Mouse (Mus musculus) spleen, postnatal 36 days (tissue): ENCODE data around the gene Hoxd8.

ENCODE experiments used
- DNase-seq, 2 experiments: peaks; one replicate each; pipeline ENCODE4 v3.0.0; 2022; ENCODE audit warnings: low spot score in 2 of 2, mixed read lengths in 1 of 2

Gene Hoxd8

DNA sequence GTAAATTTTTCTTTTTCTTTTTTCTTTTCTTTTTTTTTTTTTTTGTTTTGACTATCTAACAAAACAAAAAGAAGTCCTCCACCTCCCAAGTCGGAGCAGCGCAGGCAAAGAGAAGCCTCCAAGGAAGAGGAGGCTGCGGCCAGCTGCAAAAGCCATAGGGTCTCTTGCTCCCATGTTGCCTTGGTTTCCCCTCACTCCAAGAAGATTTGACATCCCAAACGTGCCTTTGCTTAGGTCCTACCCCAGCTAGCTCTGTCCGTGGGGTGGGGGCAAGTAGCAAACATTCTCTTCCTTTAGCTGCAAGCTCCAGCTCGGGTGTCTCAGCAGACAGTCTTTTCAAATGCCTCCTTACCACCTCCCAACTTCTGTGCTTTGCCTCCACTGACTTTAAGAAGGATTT, 29.4 kb downstream of the Hoxd8 start:
- DNase-seq, result no peak

DNA sequence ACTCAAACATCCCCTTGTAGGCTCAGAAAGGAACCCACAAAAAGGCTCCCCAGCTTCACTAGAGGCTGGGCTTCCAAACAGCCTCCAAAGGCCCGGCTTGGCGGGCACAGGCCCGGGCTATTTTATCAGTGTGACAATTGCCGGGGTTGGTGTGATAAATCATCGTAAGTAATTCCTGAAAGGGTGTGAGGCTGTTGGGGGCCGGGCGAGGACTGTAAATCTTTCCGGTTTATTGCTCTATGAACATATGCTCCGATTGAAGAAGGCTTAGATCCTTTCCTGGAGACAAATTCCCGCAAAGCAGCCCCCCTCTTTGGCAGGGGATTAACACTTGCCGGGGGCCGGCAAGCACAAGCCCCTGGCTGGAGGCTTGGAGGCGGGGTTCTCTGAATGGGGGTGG, 30.0 kb downstream of the Hoxd8 start:
- no peak for DNase-seq

DNA sequence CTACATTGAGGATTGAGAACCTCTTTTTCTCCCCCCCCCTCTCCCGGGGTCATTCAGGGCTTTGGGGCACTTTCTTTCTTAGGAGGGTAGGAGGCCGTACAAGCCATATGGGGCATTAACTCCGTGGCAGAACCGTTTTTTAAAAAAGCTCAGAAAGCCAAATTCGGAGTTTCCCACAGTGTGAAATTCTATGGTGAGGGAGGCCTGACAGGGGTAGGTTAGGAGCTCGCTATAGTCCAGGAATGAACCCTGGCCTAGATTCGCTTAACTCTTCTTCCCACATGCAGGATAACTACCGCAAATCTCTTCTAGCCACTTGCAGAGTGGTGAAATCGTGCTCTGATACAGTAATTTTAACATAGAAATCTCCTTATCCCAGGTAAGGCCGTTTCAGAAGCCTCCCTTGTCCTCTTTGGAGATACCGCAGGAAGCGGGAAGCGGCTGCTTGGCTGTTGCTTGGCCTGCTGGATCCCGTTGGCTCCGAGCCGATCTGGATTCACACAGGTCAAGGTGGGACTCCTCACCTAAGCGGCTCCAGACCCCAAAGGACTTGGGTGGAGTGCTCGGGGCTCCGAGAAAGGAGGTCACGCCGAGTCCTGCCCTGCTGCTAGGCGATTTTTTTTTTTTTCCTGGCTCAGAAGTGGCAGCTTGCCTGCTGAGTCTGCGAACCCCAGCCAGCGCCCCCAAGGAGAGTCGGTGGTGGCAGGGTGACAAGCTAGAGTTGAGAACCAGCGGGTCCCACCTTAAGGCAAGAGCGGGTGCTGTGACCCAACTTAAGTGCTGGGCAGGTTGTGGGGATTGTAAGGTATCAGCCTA, 30.8 kb downstream of the Hoxd8 start:
- no peak for DNase-seq

DNA sequence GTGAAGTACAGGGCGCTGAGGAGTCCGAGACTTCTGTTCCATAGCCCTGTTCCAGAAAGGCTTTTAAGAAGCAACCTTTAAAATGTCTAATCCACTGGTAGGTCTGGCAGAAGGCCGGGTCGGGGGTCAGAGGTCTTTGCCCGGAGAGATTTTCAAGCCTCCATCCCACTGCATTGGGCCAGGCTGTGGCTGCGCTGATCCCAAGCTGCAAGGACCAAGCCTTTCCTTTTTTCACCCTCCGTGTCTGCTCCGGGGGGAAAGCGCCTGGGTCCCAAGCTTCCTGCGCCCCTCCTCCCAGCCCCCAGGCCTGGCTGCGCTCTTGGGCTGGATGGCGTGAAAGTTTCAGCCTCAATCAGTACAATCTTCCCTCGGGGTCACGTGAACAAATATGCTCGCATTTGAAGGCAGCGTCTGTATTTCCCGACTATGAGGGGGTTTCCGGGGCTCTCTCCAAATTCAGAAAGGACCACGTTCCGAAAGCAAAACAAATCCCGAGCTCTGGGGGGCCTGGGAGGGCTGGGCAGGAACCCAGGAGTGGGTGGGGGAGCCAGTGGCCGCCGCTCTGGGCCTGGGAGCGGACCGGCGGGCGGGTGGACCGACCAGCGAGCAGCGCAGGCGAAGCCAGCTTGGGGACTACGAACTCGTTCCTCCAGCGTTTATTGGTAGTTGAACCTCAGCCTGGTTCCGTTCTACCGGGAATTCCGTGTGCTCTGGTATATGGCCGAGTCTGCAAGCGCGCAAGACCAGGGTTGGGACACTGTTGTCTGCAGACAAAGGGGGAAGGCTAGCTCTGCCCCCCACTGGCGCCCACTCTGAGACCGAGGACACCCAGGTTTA, 31.7 kb downstream of the Hoxd8 start:
- no peak for DNase-seq

DNA sequence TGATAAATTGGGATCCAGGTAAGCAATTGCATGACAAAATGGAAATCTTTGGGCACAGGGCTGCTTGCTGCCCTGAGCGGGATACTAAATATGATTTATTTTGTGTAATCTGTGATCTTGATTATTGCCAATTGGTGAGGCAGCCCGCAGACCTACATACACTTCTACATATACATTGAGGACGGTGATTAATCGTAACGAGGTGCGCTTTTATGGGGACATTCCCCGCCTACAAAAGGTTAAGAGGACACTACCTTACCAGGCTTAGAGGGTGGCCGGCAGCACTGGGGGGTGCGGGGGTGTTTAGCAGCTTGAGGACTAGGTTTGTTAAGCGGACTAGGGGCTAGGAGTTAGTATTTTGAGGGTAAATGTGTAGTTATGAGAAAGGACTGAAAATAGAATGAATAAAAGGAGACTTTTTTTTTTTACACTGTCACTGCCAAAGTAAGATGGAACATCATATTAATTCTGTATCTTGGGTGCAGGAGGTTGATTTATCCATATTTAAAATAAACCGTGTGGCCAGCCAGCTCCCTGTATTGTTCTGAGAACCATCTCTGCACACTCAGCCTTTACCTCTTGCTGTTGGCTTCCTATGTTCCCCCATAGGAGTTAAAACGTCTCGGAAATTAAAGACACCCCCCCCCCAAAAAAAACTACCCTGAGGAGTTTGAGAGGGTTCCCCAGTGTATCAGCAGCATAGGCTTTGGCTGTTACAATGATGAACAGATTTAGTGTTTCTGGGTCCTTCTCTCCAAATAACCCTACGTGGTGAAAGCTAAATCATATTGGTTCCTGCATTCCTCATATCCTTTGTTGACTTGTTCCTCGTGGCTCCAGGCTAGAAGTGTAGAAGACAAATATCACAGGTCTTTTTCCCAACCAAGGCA, 32.5 kb downstream of the Hoxd8 start:
- no peak for DNase-seq

DNA sequence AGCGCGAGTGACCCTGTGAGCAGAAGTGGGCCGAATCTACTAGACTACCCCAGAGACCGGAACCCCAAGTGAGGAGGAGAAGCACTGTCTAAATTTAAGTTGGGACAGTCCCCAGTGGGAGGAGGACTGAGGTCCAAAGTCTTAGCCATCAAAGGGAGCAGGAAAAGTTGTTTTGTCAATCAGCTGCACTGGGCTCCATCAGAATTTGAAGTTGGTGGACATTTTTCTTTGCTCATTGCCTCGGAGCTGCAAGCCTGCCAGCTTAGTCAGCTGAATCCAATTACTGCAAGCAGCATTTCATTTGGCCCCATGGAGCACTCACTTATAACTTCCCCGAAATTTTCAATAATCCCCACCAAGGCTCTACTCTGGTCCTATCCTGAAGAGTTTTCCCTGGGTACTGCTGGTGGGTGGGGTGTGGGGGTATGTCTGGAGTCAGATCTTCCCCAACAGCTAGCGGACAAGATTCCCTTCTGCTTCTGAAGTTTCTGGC, 33.2 kb downstream of the Hoxd8 start:
- no peak for DNase-seq

DNA sequence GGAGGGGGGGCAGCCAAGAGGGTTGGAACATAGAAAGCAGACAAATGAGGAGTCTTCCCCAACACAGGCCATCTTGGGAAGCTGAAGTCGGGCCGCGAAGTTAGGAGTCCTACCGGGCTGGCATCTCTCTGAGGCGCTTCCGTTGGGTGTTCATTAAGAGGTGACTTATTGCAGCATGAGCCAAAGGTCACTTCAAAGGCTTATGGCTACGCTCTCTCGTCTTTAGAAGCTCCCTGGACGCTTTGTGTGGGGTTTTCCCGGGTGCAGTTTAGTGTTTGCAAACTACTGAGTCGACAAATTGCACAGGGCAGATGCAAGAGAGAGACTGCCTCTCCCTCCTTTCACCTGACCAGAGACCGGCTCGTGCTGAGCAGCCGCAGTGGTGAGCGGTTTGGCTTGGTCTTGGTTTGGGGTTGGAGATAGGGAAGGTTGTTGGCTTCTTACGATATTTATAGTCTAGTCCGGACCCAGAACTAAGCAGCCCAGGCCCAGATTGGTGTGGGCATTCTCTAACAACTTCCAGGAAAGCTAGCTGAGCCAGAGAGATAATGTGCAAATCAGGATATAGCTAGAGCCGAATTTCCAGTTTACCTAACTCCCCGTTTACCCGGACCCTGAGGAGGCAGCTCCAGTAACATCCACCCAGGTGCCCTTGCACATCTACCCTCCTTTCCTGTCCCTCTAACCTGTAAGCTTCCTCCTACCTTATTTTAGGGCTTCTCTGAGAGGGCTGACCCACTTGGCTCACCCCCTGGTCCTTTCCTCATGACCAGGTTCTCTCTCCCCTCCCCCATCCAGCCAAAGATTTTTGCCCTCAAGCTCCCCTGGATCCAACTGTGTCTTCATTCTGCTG, 34.4 kb downstream of the Hoxd8 start:
- no peak for DNase-seq

DNA sequence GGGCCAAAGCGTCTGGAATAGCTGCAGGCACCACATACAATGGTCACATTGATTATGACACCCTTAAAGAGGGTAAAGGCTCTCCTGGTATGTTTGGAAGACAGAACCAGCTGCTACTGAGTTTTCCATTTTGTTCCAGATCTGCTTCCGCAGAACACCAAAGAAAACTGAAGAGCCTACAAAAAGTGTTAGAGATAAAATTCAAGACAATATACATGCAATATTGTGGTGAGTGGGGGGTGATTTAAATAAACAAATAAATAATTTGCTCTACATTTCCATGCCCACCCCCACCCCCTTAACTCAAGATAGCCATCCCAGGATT, 35.0 kb downstream of the Hoxd8 start:
- DNase-seq, result no peak

DNA sequence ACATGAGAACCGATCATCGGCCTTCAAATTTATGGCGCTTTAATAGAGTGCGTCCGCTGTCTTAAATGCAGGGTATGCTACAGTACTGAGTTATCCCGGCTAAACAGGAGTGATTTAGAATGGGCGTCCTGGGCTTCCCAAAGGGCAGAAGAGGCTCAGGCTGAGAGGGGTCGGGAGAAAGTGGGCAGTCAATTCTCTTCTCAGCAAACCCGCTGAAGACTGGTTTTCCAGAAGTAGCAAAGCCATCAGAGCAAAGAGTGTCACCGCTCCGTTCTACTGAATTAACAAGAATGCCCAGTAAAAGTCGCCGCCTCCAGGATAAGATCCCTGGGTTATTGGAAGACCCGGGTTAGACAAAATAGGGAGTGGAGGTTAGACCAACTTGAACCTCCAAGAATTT, 35.5 kb downstream of the Hoxd8 start:
- DNase-seq, result no peak

DNA sequence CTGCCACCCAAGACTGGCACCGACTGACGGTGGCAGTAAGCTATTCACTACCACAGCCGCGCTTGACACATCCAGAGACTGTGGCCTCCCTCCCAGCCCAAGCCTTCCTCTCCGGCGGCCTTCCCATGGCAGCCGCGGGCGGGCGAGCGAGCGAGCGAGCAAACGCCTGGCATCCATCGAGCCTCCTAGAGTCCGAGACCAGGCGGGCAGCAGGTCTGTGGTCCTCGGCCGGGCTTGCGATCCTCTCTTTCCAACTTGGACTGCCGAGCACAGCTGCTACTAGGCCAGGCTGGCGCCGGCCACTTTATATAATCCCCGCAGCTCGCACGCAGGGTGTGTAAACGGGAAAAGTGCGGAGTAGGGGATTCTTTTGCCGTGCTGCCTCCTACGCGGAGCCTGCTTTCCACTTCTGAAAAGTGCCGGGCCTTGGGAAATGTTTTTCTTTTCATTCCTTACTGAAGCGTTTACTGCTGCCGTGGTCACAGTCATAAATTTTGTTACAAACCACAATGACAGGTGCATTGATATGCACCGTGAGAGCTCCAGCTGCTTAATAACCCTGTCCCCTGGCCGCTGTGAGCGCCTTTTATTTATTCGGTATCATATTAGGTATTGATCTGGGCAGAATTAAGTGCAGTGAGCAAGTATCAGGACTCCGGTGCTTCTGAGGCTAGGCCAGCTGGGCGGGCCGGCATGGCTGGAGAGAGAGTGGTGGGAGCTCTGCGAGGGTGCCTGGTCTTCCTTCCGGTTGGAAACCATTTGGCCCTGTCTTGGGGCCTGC, 36.1 kb downstream of the Hoxd8 start:
- DNase-seq, result no peak

DNA sequence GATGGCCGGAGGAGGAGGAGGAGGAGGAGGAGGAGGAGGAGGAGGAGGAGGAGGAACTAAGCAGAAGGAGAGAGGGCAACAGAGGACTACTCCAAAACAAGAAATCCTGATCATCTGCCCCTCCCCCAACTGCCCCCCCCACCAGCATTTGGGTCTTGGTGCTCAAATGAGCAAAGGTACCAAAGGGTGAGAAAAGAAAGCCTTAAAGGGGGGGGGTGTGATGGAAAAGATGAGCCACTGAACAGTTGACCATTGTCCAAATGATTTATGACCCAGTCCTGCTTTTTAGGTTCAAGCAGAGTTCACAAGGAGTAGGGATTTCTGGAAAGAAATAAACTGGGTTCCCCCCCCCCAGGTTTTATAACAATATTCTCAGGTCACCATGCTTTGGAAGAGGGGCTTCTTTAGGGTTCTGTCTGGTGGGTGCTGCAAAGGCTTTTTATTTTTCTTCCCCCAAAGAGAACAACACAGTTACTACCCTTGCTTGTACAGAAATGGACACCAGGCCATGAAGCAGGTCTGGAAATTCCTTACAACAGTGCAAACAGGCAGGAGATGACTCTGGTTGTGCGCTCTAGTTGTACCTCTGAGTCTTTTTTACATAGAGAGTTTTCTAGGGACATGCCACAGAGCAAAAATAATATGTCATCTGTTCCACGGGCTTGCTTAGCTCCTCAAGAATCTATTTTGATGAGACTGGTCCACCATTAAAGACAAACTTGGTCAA, 37.0 kb downstream of the Hoxd8 start:
- no peak for DNase-seq

DNA sequence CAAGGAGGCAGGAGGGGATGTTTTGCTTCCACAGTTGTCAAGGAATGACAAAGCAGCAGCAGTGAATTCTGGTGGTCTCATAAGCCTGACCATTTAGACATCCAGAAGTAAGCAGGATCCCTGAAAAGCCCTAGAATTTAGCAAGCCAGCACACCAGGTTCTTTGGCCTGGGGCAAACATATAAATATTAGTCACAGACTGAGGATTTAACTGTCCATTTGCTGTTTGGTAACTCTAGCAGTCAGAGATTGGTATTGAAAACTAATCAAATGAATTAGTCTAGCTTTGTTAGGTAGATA, 37.5 kb downstream of the Hoxd8 start:
- DNase-seq, result no peak

DNA sequence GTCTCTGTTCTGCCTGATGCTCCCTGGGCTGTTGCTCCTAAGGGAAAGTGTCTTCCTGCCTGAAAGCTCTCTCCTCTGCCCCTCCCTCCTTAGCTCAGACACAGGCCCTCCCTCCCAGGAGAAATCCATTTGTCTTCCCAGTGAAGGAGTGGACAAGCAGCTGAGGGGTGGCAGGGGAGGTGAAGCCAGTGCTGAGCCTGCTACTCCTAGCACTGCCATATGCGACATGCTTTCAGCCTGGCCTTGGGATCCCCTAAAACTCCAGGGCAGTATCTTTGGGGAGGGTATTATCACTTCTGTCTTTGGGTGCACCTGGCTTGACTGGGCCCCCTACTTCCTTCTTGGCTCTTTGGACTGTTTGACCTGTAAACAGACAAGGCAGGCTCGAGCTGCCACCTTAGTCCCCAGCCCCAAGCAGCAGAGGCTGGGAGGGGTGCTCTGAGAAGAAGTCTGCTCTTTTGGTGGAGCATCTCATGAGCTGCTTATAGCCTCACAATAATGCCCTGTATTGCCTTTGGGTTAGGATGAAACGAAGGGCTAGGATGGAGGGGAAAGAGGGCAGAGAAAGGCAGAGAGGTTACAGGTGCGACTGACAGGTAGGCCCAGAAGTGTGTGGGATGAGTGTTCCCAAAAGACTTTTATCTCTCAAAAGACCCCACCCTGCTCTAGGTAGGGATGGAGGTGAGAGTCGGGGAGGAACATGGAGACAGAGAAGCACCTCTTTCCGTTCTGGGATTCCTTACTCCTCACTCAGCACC, 41.3 kb downstream of the Hoxd8 start:
- DNase-seq, result no peak

DNA sequence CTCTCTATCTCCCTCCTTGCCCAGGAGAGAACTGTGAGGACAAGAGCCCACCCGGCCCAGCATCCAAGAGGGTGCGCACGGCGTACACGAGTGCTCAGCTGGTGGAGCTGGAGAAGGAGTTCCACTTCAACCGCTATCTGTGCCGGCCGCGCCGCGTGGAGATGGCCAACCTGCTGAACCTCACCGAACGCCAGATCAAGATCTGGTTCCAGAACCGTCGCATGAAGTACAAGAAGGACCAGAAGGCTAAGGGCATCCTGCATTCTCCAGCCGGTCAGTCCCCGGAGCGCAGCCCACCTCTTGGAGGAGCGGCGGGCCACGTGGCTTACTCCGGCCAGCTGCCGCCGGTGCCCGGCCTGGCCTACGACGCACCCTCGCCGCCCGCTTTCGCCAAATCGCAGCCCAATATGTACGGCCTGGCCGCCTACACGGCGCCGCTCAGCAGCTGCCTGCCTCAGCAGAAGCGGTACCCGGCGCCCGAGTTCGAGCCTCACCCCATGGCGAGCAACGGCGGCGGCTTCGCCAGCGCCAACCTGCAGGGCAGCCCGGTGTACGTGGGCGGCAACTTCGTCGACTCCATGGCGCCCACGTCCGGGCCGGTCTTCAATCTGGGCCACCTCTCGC, 42.0 kb downstream of the Hoxd8 start:
- no peak for DNase-seq

DNA sequence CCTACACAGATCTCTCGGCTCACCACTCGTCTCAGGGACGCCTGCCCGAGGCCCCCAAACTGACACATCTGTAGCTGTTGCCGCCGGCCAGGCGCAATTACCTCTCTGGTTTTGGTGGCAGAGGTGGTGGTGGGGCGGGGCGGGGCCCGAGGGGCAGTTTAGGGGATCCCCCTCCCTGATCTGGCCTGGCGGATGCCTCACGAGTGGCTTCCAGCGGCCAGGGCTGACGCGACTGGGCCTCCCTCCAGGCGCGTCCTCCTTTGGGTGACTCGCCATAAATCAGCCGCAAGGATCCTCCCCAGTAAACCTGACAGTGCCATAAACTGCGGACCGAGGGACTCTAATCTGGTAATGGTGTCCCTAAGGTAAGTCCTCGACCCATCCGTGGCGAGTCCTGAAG, 42.6 kb downstream of the Hoxd8 start:
- no peak for DNase-seq

DNA sequence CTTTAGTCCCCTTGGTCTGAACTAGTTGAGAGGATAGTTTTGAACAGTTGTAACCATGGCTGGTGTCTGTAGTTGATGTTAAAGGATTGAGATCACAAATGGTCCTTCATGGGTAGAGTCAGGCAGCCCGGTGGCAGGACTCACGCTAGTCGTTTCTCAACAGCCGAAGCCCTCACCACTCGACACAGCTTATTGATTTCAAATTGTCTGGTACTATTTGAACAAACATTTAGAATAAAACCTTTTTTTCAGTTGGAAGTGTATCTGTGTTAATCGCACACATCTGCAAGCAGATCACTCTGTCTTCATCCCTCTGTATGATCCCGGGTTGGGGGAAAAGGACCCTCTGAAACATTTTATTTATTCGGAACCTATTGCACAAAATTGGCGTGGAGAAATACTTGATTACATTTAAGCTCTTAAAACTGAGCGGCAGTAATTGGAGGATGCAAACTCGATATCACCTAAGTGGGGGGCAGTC, 43.3 kb downstream of the Hoxd8 start:
- no peak for DNase-seq

DNA sequence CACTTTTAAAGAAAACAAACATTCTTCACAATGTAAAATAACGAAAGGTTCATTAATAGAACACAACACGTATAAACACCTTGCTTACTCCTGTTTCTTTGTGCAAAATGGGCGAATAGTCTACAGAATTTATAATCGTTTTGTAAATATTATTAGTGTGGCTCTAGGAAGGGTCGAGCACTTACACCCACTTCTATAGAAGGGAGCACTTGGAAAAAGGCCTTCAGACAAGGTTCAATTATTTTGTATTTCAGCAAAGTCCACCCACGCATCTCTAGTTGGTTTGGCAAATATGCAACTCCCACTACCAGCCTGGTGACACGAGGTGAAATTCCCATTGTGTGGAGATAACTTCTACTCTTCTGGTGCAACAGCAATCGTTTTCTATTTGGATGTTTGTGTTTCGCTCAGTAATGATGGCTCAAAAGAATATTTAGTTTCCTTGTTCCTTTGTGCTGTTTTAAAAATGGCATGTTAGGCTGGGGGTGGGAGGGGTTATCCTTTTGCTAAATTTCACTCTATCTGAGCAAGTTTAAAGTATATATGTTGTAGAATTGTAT, 44.1 kb downstream of the Hoxd8 start:
- no peak for DNase-seq
